ENCODE assay signal across 14 mouse cellular contexts in the genomic region with DNA sequence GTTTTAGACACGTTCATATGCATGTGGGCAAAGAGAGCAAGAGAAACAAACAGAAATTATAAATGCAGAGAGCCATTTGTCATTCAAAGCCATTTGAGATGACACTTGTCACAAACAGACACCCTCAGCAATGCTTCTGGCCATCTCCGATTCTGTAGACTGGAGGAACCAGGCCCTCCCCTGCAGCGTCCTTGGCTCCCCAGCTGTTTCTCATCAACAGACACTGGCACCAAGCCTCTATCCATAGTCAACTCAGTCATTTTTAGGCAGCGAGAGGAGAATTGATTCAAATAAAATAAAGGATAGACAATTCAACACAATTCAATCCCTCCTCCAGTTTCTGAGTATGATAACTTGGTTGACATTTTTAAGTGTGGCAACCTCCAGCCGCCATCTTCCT.
"Had no signal": no experiment of that assay in that cellular context is flagged by ENCODE, and none has a peak within 500 bp of the region (broad histone marks: within the 10 kb centered on the region; RNA-seq: fewer than 3 reads in every experiment).

No protein-coding gene starts in this region.

- H3K4me2 ChIP-seq: limb, embryonic 13.5 days; midbrain, embryonic 12.5 days; neural tube, embryonic 15.5 days had no signal

- H3K9ac ChIP-seq: limb, embryonic 13.5 days; midbrain, embryonic 12.5 days; neural tube, embryonic 15.5 days had no signal

- H3K9me3 ChIP-seq: limb, embryonic 13.5 days; midbrain, embryonic 12.5 days; neural tube, embryonic 15.5 days had no signal

- H3K4me1 ChIP-seq: midbrain, embryonic 12.5 days; neural tube, embryonic 15.5 days had no signal

- DNase-seq: kidney, adult 9 months; kidney, postnatal 4 days; left cerebral cortex, postnatal 4 days; thymus, adult 18-20 months; thymus, postnatal 14 days had no signal

- H3K36me3 ChIP-seq: limb, embryonic 13.5 days; midbrain, embryonic 12.5 days; neural tube, embryonic 15.5 days had no signal

- H3K27ac ChIP-seq: kidney, postnatal 0 days; layer of hippocampus, adult 2 months; limb, embryonic 13.5 days; midbrain, embryonic 12.5 days; neural tube, embryonic 15.5 days had no signal

- ATAC-seq: hindbrain, embryonic 16.5 days; inflammation-experienced regulatory T-cells, adult 6 months; intestine, postnatal 0 days had no signal

- H3K27me3 ChIP-seq: limb, embryonic 13.5 days; midbrain, embryonic 12.5 days; neural tube, embryonic 15.5 days had no signal

- H3K4me3 ChIP-seq: layer of hippocampus, adult 2 months; limb, embryonic 13.5 days; midbrain, embryonic 12.5 days; myocyte; neural tube, embryonic 15.5 days had no signal
